Mouse (Mus musculus) liver, embryonic 14.5 days (tissue): ENCODE results near the gene Ccdc188. TPM values are rescaled to one million over a fixed set of nuclear protein-coding genes. Genes with fewer than 3 reads are reported as not detected.

Experiments
- ATAC-seq: fragments of 200-750 bp; cut with Nextera tagmentation; 2 replicates; pipeline ENCODE4 v1.8.0; 2017; ENCODE audit warnings: moderate number of reproducible peaks, mild to moderate bottlenecking, moderate library complexity; ENCODE audit not compliant: insufficient read depth
- DNase-seq, 3 experiments: peaks; one replicate each; pipeline ENCODE4 v3.0.0-alpha.2; 2012 to 2013; ENCODE audit warnings: low read depth in 3 of 3, low spot score in 3 of 3
- H3K27ac ChIP-seq: fragments of 300-500 bp; sonication (generic); 2 replicates; pipeline ENCODE4 v1.5.1; 2014; ENCODE audit warnings: moderate library complexity, mild to moderate bottlenecking, control low read depth, inconsistent platforms
- H3K27me3 ChIP-seq: fragments of 300-500 bp; sonication (generic); 2 replicates; pipeline ENCODE4 v1.6.1; 2014; ENCODE audit warnings: mild to moderate bottlenecking, low read length, moderate library complexity; ENCODE audit not compliant: control insufficient read depth, insufficient read depth
- H3K36me3 ChIP-seq: fragments of 300-500 bp; sonication (generic); replicated peaks from 2 replicates; pipeline ENCODE4 v1.6.1; 2014; ENCODE audit warnings: low read depth; ENCODE audit not compliant: control insufficient read depth, insufficient read depth
- H3K4me1 ChIP-seq, 2 experiments: fragments of 200-500 bp in 1 of 2; fragments of 300-500 bp in 1 of 2; sonication (generic) in 1 of 2; replicated peaks; 2 replicates each; pipeline ENCODE4 v1.6.1; 2012 to 2014; ENCODE audit warnings: antibody characterized with exemption in 1 of 2, inconsistent platforms in 1 of 2, low read length in 1 of 2; ENCODE audit not compliant: control insufficient read depth in 2 of 2, insufficient read depth in 2 of 2
- H3K4me2 ChIP-seq: fragments of 300-500 bp; sonication (generic); 2 replicates; pipeline ENCODE4 v1.6.1; 2014; ENCODE audit warnings: low read depth, mild to moderate bottlenecking, control low read depth, moderate library complexity
- H3K4me3 ChIP-seq, 2 experiments: fragments of 200-500 bp in 1 of 2; fragments of 300-500 bp in 1 of 2; sonication (generic) in 1 of 2; 2 replicates each; pipeline ENCODE4 v1.5.1; 2012 to 2014; ENCODE audit warnings: low read depth in 2 of 2, low read length in 2 of 2, mild to moderate bottlenecking in 2 of 2, control low read depth in 1 of 2, inconsistent platforms in 1 of 2, moderate library complexity in 1 of 2; ENCODE audit not compliant: insufficient read depth in 1 of 2
- H3K9ac ChIP-seq: fragments of 300-500 bp; sonication (generic); replicated peaks from 2 replicates; pipeline ENCODE4 v1.6.1; 2014; ENCODE audit warnings: mild to moderate bottlenecking, control low read depth, moderate library complexity
- H3K9me3 ChIP-seq: fragments of 300-500 bp; sonication (generic); 2 replicates; pipeline ENCODE4 v1.6.1; 2016; ENCODE audit warnings: low read length, mixed read lengths; ENCODE audit not compliant: control insufficient read depth
- CTCF ChIP-seq: IDR thresholded peaks from 2 replicates; pipeline ENCODE4 v1.5.1; 2016; ENCODE audit warnings: antibody characterized with exemption, low read depth, control low read depth
- EP300 ChIP-seq: IDR thresholded peaks from 2 replicates; pipeline ENCODE4 v1.6.1; 2016; ENCODE audit warnings: antibody characterized with exemption, low read depth
- WGBS: fragments of 180-500 bp; shearing (Covaris S2); extraction: QIAGEN DNeasy Blood & Tissue Kit; methylation state at CpG from one replicate; pipeline ENCODE4 v1.1.7; 2014; ENCODE audit not compliant: insufficient replicate concordance; 5-methylcytosine and 5-hydroxymethylcytosine counted together
- polyA plus RNA-seq, 2 experiments: library from polyadenylated mRNA; depleted of rRNA in 1 of 2; stranded (reverse) in 1 of 2; unstranded in 1 of 2; fragments of >200 nt; fragmentation: Nextera tagmentation in 1 of 2; extraction: Ambion mirVana in 1 of 2; gene quantifications; 2 replicates each; pipeline versions ENCODE4 v1.2.1 to v1.2.3; 2012 to 2014

Gene Ccdc188
- polyA plus RNA-seq, 2 experiments, result not detected

DNA sequence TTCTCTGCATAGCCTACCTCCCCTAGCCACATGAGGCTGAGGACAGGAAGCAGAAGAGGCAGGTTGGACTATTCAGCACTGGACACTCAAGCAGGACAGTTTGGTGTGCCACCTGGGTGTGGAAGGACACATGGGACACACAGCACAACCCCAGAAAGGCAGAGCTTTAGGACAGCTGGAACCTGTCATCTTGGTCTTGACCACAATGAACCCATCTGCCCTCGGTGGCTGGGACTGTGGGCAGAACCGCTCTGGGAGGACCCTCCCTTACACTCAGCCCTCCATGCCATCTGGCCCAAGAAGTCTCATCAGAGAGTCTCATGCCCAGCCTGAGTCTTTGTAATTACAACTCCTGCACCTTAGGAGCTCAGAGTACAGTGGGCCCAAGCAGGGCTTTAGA lies 17.6 kb upstream of the Ccdc188 start:
- Histone ChIP-seq H3K4me2 (no peak overlapping the region), H3K27me3 (no peaks in the 10 kb centered on the region), H3K36me3 (no peaks in the 10 kb centered on the region), H3K27ac (no peak overlapping the region), H3K9me3 (no peaks in the 10 kb centered on the region), H3K4me1 (no peaks in the 10 kb centered on the region), H3K9ac (no peak overlapping the region), H3K4me3 (no peak overlapping the region)
- WGBS, result 56% methylated on average over 2 of the region's 2 CpGs
- DNase-seq (no peak), ATAC-seq (no peak)
- TF ChIP-seq CTCF (no peak), EP300 (no peak)

DNA sequence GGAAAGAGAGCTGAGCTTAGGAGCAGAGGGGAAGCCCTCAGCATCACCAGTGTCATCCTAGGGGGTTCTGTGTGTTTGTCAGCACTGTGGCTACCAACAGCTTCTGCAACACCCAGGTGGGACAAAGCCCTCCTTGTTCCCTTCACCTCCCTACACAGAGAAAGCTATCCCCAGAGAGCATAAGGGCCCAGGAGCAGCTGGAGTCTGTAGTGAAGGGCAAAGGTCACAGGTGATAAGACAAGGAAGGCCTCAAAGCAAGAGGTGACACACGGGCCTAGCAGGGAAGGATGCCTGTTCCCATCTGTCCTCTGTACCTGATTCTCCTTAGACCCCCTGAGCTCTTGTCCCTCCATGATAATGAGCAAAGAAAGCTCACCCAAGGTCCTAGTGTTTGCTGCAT lies 16.1 kb upstream of the Ccdc188 start:
- DNase-seq (no peak), ATAC-seq (no peak)
- no peaks in the 10 kb centered on the region for H3K4me1 ChIP-seq
- no peaks in the 10 kb centered on the region for H3K27me3 ChIP-seq
- no peaks in the 10 kb centered on the region for H3K9me3 ChIP-seq
- no peak overlapping the region for H3K4me2 ChIP-seq
- no peaks in the 10 kb centered on the region for H3K36me3 ChIP-seq
- no peak overlapping the region for H3K27ac ChIP-seq
- TF ChIP-seq CTCF, result no peak
- no peak overlapping the region for H3K4me3 ChIP-seq
- 32% methylated on average over 1 of the region's 1 CpGs for WGBS
- no peak overlapping the region for H3K9ac ChIP-seq

DNA sequence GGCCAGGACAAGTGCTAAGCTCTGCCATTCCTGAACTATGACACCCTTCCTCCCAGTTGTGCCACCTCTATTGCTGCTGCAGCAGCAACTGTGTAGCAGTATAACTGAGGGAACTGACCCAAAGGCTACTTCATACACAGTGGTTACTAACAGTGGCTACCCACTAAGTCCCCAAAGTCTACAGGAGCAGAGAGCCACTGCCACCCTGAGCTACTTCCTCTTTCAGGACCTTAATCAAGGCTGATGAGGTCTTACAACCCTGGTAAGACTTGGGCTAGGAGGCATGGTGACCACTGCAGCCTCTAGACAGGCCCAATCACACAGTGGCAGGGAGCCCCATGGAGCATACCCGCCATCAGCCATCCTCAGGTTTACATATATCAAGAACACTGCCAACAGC lies 15.6 kb upstream of the Ccdc188 start:
- WGBS, result 35% methylated on average over 1 of the region's 1 CpGs
- H3K4me2 ChIP-seq, result no peak overlapping the region
- H3K27ac ChIP-seq, result no peak overlapping the region
- H3K4me1 ChIP-seq, result no peaks in the 10 kb centered on the region
- H3K36me3 ChIP-seq, result no peaks in the 10 kb centered on the region
- H3K9me3 ChIP-seq, result no peaks in the 10 kb centered on the region
- H3K4me3 ChIP-seq, result no peak overlapping the region
- H3K27me3 ChIP-seq, result no peaks in the 10 kb centered on the region
- TF ChIP-seq CTCF (no peak), EP300 (no peak)
- DNase-seq, result no peak
- no peak overlapping the region for H3K9ac ChIP-seq
- no peak for ATAC-seq

DNA sequence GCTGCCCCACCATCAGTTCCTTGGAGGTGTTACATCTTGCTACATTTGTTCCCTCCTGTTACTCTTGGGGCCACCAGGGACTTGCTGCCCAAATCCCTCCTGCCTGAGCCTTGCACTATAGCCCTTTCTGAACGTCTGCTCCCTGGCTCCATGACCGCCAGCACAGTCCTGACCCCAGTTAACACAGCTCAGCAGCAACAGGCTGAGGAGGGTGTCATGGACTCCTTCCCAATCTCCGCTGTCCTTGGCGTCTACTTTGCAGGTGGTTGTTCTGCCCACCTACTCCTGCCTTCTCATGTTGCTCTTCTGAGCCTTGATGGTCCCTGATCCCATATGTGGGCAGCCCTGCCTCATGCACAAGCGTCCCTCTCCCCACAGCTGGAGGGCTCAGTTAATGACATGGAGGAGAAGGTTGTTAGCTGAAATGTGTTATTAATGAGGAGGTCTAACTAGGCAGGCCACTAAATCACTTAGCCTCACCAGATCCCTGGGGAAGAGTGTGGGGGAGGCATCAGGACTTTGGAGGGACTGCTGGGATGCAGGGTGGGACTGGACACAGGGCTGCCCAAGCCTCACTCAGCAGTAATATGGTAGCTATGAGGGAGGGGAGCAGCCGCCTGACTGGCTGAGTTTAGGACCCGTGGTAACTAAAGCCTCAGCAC lies 14.1 kb upstream of the Ccdc188 start:
- no peak overlapping the region for H3K27ac ChIP-seq
- TF ChIP-seq CTCF, result no peak
- no peak for TF ChIP-seq EP300
- no peaks in the 10 kb centered on the region for H3K36me3 ChIP-seq
- H3K4me2 ChIP-seq, result no peak overlapping the region
- H3K4me1 ChIP-seq, result no peaks in the 10 kb centered on the region
- H3K27me3 ChIP-seq, result no peaks in the 10 kb centered on the region
- H3K9ac ChIP-seq, result no peak overlapping the region
- no peaks in the 10 kb centered on the region for H3K9me3 ChIP-seq
- 45% methylated on average over 7 of the region's 7 CpGs for WGBS
- no peak overlapping the region for H3K4me3 ChIP-seq
- ATAC-seq, result no peak
- DNase-seq, result no peak

DNA sequence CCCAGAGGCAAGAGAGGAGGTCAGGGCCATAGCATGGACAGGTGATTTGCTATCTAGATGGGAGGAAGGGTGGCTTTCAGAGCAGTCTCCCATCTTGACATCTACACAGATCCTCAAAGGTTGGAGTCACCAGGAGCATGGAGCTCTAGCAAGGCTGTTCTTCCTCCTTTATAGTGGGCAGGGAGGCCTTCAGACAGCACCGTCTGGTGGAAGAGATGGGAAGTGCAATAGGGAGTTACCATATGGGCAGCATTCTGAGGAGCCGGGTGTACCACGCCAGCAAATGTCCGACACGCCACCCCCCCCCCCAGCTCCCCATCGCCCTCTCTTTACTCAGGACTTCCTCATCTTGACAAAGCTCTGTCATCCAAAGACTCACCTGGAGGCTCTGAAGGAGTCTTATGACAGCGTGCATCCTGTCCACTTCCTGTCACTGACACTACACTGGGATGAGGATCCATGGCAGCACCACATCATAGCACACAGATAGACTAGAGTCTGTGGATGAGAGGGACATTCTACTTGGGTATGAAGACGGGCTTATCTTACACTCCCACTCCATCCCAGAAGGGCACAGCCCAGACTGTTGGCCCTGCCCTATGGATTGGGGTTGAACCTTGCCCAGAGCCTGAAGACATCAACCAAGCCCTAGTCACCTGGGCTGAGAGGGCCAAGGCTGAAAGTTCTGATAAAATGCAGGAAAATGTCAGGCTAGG lies 6.8 kb upstream of the Ccdc188 start:
- Histone ChIP-seq H3K27ac (no peak overlapping the region), H3K36me3 (no peaks in the 10 kb centered on the region), H3K4me3 (no peak overlapping the region), H3K9me3 (no peaks in the 10 kb centered on the region), H3K9ac (no peak overlapping the region), H3K27me3 (no peaks in the 10 kb centered on the region), H3K4me1 (no peaks in the 10 kb centered on the region), H3K4me2 (no peak overlapping the region)
- DNase-seq (peak in 1 of 3 experiments; percentile 15), ATAC-seq (no peak)
- peak; percentile 85 for TF ChIP-seq CTCF
- no peak for TF ChIP-seq EP300
- 17% methylated on average over 8 of the region's 8 CpGs for WGBS
